Mouse (Mus musculus) right cerebral cortex, adult 2 months (tissue): ENCODE data around the gene Erp44.

Source experiments
- DNase-seq, 2 experiments: peaks; one replicate each; pipeline ENCODE4 v3.0.0; 2021 to 2022; ENCODE audit warnings: low spot score in 2 of 2

Erp44 gene

GRCm38 (mm10) chr4:48279498-48280134 lies at the start of gene Erp44, which contains the start of gene Invs:
TSS of gene Erp44 (minus strand) at chr4:48279558.
TSS of gene Invs (plus strand) at chr4:48279760.
- peak; percentile 94 to 96 for DNase-seq

DNA sequence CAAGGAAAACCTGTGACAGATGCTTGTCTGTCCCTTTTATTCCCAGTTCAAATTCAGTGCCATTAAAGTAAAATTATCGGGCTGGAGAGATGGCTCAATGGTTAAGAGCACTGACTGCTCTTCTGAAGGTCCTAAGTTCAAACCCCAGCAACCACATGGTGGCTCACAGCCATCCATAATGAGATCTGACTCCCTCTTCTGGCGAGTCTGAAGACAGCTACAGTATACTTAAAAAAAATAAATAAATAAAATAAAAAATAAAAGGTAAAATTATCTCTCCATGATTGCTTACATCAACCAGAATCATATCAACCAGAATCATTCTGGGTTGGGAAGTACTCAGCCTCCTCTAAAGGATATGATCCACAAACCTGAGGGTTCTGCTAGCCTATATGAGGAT lies 48.7 kb upstream of the Erp44 start:
- DNase-seq = no peak

- no peak for DNase-seq
These were observed 47.8 kb upstream of the Erp44 start for GRCm38 (mm10) chr4:48327192-48327591.

DNA sequence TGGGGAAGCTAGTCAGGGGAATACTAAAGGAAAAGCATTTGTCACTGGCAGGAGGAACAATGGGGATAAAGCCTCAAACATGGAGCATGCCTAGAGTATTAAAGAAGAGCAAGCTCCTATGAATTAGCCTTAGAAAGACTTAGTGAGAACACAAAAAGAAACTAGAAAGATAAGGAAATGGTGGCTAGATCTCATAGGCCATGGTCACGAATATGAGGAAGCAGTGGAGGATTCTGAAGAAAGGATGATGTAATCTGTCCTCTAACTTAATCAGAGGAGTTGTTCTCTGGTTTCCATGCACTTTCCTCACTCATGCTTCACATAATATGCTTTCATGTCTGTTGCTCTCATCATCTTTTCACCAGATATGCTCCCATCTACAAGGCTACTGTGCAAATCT lies 42.7 kb upstream of the Erp44 start:
- no peak for DNase-seq

DNA sequence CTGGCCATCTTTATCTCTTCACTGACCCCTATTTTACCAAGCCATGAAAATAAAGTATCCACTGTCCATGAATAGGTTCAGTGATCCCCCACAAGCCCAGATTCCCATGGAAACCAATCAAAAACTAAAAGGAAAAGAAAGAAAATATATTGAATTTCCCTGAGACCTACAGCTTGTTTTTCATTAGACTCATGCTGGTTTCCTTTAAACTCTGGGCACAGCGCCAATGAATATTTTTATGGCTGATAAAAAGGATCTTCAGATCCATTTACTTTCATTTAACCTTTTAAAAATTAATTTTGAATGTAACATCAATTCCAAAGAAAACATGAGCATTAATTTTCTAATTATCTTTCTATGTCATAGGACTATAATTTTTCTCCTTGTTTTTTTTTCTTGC lies 41.9 kb upstream of the Erp44 start:
- no peak for DNase-seq

- no peak for DNase-seq
These were observed 36.7 kb upstream of the Erp44 start for GRCm38 (mm10) chr4:48316036-48316435.

DNA sequence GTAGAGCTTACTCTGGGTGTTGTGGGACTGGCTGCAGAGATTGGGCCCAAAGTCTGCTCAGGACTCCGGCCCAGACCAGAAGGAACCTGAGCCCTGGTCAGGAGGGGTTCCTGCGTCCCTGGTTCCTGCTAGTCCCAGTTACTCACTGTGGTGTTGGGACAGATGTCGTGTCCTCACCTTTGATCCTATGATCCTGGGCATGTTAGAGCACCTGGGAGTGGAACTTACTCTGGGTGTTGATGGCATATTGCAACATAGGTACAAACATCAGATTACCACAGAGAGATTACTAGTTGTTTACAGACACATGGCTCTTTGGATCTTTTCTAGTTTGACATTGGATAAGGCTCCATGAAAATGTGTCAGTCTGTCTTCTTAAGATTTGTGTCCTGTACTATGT lies 35.5 kb upstream of the Erp44 start:
- DNase-seq = no peak

DNA sequence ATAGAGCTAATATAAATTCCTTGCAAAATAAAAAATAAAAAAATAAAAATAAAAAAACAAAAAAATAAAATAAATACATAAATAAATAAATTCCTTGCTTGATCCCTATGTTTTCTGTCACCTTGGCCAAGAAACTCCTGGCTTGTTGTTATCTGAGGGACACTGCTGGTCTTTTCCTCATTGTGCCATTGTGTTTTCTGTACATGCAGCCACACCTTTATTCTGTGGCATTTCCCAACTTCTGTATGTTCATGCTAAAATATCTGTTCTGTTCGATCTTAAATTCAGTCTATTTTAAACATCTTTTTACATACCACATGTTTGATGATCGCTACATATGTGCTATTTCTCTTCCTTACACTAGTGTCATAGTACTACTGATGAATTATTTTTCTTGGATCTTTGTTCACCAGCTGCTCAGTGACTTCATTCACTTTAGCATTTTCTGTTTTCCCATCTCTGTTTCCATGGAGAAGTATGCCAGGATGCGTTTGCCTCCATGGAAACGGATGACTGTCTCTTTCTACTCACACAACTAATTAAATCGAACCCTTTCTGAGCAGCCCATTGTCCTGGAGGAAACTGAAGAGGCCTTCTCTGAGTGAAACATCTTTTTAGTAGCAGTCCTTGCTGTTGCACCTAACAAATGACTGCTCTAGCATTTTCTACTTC lies 7.9 kb upstream of the Erp44 start:
- DNase-seq = peak; percentile 29 to 39

DNA sequence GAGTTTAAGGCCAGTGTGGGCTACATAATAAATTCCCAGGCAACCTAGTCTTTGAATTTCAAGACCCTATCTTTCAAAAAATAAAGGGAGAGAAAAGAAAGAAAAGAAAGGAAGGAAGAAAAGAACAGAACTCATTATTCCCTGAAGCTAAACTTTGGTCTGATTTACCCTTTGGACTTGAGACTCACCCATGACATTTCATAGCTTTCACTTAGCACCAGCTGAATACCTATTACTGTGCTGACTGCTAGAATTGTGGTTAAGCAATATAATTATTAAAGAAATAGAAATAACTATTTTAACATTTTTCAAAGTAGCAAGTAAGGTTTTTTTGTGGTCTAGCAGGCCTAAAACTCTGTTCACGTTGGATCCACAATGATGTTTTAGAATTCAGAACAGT lies 1.8 kb upstream of the Erp44 start:
- DNase-seq = no peak

GRCm38 (mm10) chr4:48278757-48279497 lies 431 bp downstream of the Erp44 start:
- peak; percentile 12 to 18 for DNase-seq

DNA sequence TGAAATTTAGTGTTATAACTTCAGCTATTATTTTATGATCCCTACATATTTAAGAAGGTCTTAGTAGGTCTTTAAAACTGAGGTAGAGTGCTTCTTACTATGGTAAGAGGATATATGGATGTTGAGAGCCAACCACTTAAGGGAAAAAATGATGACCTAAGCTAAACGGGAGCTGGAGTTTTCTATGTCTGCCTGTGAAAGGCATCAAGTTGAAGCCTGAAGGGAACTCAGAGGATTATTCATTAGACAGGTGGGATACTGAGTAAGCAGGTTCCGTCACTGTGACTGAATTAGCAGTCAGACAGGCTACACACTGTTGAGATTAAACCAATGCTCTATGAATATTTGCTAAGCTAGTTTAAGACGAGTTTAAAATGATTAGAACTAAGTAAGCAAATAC lies 2.3 kb downstream of the Erp44 start:
- no peak for DNase-seq

GRCm38 (mm10) chr4:48275736-48276135 lies 3.6 kb downstream of the Erp44 start:
- DNase-seq = no peak

DNA sequence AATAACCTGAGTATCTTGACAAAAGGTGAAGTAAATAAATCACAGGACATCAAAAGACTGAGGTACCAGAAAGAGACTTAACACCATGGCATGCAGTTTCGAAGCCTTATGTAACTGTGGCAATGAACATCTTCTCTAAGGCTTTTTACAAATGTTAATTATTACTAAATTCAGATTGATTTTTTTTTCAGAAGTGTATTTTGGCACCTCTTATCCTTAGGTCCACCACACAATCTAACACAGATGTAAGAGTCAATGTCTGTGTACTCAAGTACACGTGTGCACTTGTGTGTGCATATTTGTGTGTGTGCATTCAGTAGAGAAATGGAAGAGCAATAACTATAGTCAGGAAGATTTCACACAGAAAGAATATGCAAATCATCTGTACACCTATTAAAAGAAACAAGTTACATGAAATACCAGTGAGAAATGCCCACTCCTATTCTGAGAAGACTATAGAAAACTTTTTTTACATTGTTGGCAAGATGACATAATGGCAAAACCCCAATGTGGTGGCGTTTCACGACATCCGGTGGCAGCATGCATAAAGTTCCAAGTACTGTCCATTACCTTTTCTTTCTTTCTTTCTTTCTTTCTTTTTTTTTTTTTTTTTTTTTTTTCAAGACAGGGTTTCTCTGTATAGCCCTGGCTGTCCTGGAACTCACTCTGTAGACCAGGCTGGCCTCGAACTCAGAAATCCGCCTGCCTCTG lies 6.1 kb downstream of the Erp44 start:
- DNase-seq = no peak

DNA sequence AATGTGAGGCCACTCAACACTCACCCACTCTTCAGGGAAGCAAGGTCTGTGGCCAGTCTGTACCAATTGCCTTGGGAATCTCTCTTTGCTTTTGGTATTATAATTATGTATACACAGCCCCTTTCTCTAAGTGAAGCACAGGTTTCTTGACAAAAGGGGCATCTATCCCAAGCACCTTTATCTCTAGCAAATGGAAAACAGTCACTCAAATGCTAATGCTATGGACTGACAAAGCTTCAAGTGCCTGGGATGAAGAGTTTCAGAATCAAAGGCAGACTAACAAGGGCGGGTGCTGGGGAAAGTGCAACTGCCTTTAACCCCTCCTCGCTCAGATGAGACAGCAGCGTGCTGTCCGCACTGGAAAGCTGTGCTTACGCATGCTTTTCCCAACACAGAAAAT lies 7.5 kb downstream of the Erp44 start:
- no peak for DNase-seq

DNA sequence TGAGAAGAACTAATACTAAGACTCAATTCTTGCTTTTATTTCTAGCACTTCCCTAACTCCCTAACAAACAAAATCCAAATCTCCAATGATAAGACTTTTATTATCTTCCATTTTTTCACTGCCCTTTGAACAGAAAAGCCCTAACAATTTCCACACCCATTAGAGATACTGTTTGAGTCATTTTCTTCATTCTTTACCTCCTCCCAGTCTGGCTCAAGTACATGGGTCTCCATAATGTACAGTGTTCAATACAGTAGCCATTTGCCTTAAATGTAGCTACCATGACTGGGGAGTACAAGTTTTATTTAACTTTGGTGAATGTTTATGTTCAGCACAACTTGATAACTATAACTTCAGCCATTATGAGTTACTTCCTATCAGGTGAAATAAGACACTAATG lies 8.8 kb downstream of the Erp44 start:
- no peak for DNase-seq

- no peak for DNase-seq
These were observed 11.2 kb downstream of the Erp44 start for GRCm38 (mm10) chr4:48268127-48268526.

DNA sequence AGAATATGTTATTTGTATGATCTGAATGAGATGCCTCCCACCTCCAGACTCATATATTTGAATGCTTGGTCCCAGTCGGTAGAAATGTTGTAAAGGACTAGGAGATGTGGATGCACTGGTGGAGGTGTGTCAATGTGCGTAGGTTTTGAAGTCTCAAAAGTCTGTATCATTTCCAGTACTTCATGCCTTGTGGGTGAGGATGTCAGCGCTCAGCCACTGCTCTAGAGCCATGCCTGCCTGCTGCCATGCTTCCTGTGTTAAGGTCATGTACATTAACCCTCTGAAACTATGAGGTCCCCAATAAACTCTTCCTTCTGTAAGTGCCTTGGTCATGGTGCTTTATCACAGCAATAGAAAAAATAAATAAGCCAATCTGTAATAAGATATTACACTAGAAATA lies 11.7 kb downstream of the Erp44 start:
- DNase-seq = no peak

- DNase-seq = no peak
These were observed 21.3 kb downstream of the Erp44 start for GRCm38 (mm10) chr4:48258045-48258444.

DNA sequence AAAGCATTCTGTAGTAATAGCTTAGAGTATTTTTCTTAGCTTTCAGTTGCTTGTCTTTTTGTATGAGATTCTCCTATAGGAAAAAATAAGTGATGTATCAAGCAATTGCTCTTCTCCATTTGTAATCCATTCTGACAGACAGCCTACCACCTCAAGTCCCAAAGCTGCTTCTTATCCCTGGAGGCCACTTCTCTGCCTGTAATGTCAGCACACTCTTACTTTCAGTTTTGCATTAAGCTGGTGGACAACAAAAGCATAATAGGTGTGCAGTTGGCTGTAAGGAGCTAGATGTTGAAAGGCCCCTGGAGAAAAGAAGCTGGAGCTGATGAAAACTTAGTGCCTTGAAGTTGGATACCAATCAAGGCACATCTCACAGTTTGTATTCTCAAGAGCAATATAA lies 26.1 kb downstream of the Erp44 start:
- DNase-seq = no peak

- no peak for DNase-seq
These were observed 35.1 kb downstream of the Erp44 start for GRCm38 (mm10) chr4:48244280-48244679.

DNA sequence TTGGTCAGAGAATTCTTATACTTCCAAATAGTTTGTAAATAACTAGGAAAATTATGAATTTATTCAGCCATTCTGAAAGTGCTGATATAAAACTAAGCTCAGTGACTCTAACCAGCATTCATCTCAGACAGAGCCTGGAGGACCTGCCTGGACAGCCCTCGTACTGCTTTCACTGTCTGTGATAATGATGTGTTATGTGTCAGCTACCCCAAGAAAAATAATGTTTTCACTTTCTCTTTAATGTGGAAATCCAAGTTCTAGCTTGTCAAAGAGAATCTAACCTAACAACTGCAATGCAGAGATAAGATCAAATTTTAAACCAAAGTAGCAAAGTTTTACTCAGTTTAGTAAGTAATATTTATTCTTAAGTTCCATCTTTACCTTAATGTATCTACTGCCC lies 35.6 kb downstream of the Erp44 start:
- no peak for DNase-seq

- DNase-seq = no peak
These were observed 36.9 kb downstream of the Erp44 start for GRCm38 (mm10) chr4:48242482-48242881.
